Mouse (Mus musculus) MEL (cell line): ENCODE results near the gene Aldh5a1. TPM values are rescaled to one million over a fixed set of nuclear protein-coding genes. Genes with fewer than 3 reads are reported as not detected.

ENCODE experiments used
- DNase-seq: peaks from one replicate; pipeline ENCODE4 v3.0.0; 2011; ENCODE audit warnings: low read depth, low spot score
- H3K27ac ChIP-seq: 2 replicates; pipeline ENCODE4 v1.5.1; 2012; ENCODE audit warnings: low read depth, mild to moderate bottlenecking, control low read depth, low read length, moderate library complexity; ENCODE audit not compliant: control insufficient read depth
- H3K27me3 ChIP-seq, 2 experiments: fragments of 150-350 bp in 1 of 2; sonication (generic) in 1 of 2; 2 replicates each; pipeline ENCODE4 v1.6.1; 2012; ENCODE audit warnings: low read length in 2 of 2, mild to moderate bottlenecking in 2 of 2, improper control_type of control experiment in 1 of 2, moderate library complexity in 1 of 2; ENCODE audit not compliant: insufficient read depth in 2 of 2, control insufficient read depth in 1 of 2
- H3K36me3 ChIP-seq, 2 experiments: 2 replicates each; pipeline ENCODE4 v1.6.1; 2012 to 2014; ENCODE audit warnings: low read length in 2 of 2, improper control_type of control experiment in 1 of 2, inconsistent platforms in 1 of 2, mild to moderate bottlenecking in 1 of 2; ENCODE audit not compliant: insufficient read depth in 2 of 2, control insufficient read depth in 1 of 2
- H3K4me1 ChIP-seq, 2 experiments: fragments of 150-350 bp in 1 of 2; sonication (generic) in 1 of 2; 2 replicates each; pipeline ENCODE4 v1.6.1; 2012; ENCODE audit warnings: low read length in 2 of 2, improper control_type of control experiment in 1 of 2, mild to moderate bottlenecking in 1 of 2; ENCODE audit not compliant: insufficient read depth in 2 of 2, control insufficient read depth in 1 of 2
- H3K4me3 ChIP-seq, 2 experiments: fragments of 150-350 bp in 1 of 2; sonication (generic) in 1 of 2; 2 replicates each; pipeline ENCODE4 v1.5.1; 2012; ENCODE audit warnings: low read depth in 2 of 2, low read length in 2 of 2, mild to moderate bottlenecking in 2 of 2, moderate library complexity in 2 of 2, control low read depth in 1 of 2, improper control_type of control experiment in 1 of 2; ENCODE audit not compliant: control insufficient read depth in 1 of 2, insufficient read depth in 1 of 2
- H3K79me2 ChIP-seq: 2 replicates; pipeline ENCODE4 v1.6.1; 2012; ENCODE audit warnings: mild to moderate bottlenecking, low read length, moderate library complexity; ENCODE audit not compliant: control insufficient read depth, poor library complexity, insufficient read depth
- H3K9ac ChIP-seq: 2 replicates; pipeline ENCODE4 v1.6.1; 2012; ENCODE audit warnings: low read depth, mild to moderate bottlenecking, control low read depth, low read length, moderate library complexity; ENCODE audit not compliant: control insufficient read depth, poor library complexity, severe bottlenecking
- H3K9me3 ChIP-seq: fragments of 150-350 bp; sonication (generic); replicated peaks from 2 replicates; pipeline ENCODE4 v1.6.1; 2012; ENCODE audit warnings: mild to moderate bottlenecking, low read length, improper control_type of control experiment, moderate library complexity; ENCODE audit not compliant: insufficient read depth
- BHLHE40 ChIP-seq: IDR thresholded peaks from 2 replicates; pipeline ENCODE4 v1.6.1; 2012; ENCODE audit warnings: low read depth, mild to moderate bottlenecking, inconsistent platforms, low read length, improper control_type of control experiment, borderline replicate concordance
- CHD2 ChIP-seq: IDR thresholded peaks from 2 replicates; pipeline ENCODE4 v1.6.1; 2011; ENCODE audit warnings: low read length, improper control_type of control experiment
- CTCF ChIP-seq, 3 experiments: IDR thresholded peaks in 2 of 3; conservative IDR thresholded peaks in 1 of 3; 2 replicates each; pipeline ENCODE4 v1.5.1; 2011 to 2012; ENCODE audit warnings: low read length in 3 of 3, low read depth in 2 of 3, mild to moderate bottlenecking in 2 of 3, improper control_type of control experiment in 1 of 3, inconsistent platforms in 1 of 3, mixed read lengths in 1 of 3, moderate library complexity in 1 of 3; ENCODE audit not compliant: control insufficient read depth in 1 of 3, insufficient read depth in 1 of 3, poor library complexity in 1 of 3, severe bottlenecking in 1 of 3
- E2F4 ChIP-seq: IDR thresholded peaks from 2 replicates; pipeline ENCODE4 v1.6.1; 2011; ENCODE audit warnings: low read depth, low read length, improper control_type of control experiment, borderline replicate concordance
- EP300 ChIP-seq, 2 experiments: IDR thresholded peaks; 2 replicates each; pipeline ENCODE4 v1.6.1; 2011; ENCODE audit warnings: improper control_type of control experiment in 2 of 2, low read length in 2 of 2, low read depth in 1 of 2, mild to moderate bottlenecking in 1 of 2
- ETS1 ChIP-seq: IDR thresholded peaks from 2 replicates; pipeline ENCODE4 v1.6.1; 2012; ENCODE audit warnings: low read depth, mild to moderate bottlenecking, inconsistent platforms, low read length, improper control_type of control experiment, moderate library complexity
- GABPA ChIP-seq: IDR thresholded peaks from 2 replicates; pipeline ENCODE4 v1.6.1; 2012; ENCODE audit warnings: low read depth, mild to moderate bottlenecking, inconsistent platforms, low read length, improper control_type of control experiment, moderate library complexity
- HCFC1 ChIP-seq: IDR thresholded peaks from 2 replicates; pipeline ENCODE4 v1.6.1; 2012; ENCODE audit warnings: low read depth, mild to moderate bottlenecking, inconsistent platforms, low read length, improper control_type of control experiment, moderate library complexity
- MAX ChIP-seq: IDR thresholded peaks from 2 replicates; pipeline ENCODE4 v1.6.1; 2011; ENCODE audit warnings: low read length, improper control_type of control experiment
- MYB ChIP-seq: IDR thresholded peaks from 2 replicates; pipeline ENCODE4 v1.6.1; 2011; ENCODE audit warnings: mild to moderate bottlenecking, low read depth, low read length, improper control_type of control experiment
- MYC ChIP-seq: IDR thresholded peaks from 2 replicates; pipeline ENCODE4 v1.6.1; 2011; ENCODE audit warnings: low read depth, mild to moderate bottlenecking, low read length, improper control_type of control experiment, moderate library complexity
- POLR2A ChIP-seq, 2 experiments: IDR thresholded peaks; 2 replicates each; pipeline ENCODE4 v1.6.1; 2011 to 2012; ENCODE audit warnings: low read length in 2 of 2, mild to moderate bottlenecking in 2 of 2, control low read depth in 1 of 2, improper control_type of control experiment in 1 of 2, low read depth in 1 of 2, moderate library complexity in 1 of 2; ENCODE audit not compliant: control insufficient read depth in 1 of 2, insufficient read depth in 1 of 2, poor library complexity in 1 of 2
- RAD21 ChIP-seq: IDR thresholded peaks from 2 replicates; pipeline ENCODE4 v1.6.1; 2011; ENCODE audit warnings: mild to moderate bottlenecking, low read depth, low read length, improper control_type of control experiment
- SMC3 ChIP-seq: IDR thresholded peaks from 2 replicates; pipeline ENCODE4 v1.6.1; 2011; ENCODE audit warnings: low read depth, low read length, improper control_type of control experiment
- TAL1 ChIP-seq: IDR thresholded peaks from 2 replicates; pipeline ENCODE4 v1.6.1; 2012; ENCODE audit warnings: mild to moderate bottlenecking, inconsistent platforms, low read length, moderate library complexity, mixed read lengths
- ZC3H11A ChIP-seq: IDR thresholded peaks from 2 replicates; pipeline ENCODE4 v1.6.1; 2012; ENCODE audit warnings: low read depth, mild to moderate bottlenecking, inconsistent platforms, low read length, improper control_type of control experiment
- ZMIZ1 ChIP-seq: IDR thresholded peaks from 2 replicates; pipeline ENCODE4 v1.6.1; 2012; ENCODE audit warnings: low read depth, mild to moderate bottlenecking, inconsistent platforms, low read length, improper control_type of control experiment, moderate library complexity
- polyA plus RNA-seq, 2 experiments: library from polyadenylated mRNA; stranded (reverse) in 1 of 2; unstranded in 1 of 2; fragments of >175 nt in 1 of 2; fragments of >200 nt in 1 of 2; gene quantifications; 2 replicates each; pipeline versions ENCODE4 v1.2.1 to v1.2.4; 2012; ENCODE audit warnings: low replicate concordance in 2 of 2, low read depth in 1 of 2; ENCODE audit not compliant: insufficient read length in 2 of 2, insufficient read depth in 1 of 2, missing spikeins in 1 of 2
- total RNA-seq: library from RNA; depleted of rRNA; stranded (reverse); fragments of 300-350 nt; gene quantifications from 2 replicates; pipeline ENCODE4 v1.2.3, GENCODE M21; 2012; rRNA removed

Aldh5a1 gene
- total and polyA plus RNA-seq, 3 experiments, result 0.04 to 0.15 TPM; not detected in 1

GRCm38 (mm10) chr13:24861084-24861483, 76.4 kb downstream of the Aldh5a1 start:
- no peaks in the 10 kb centered on the region; a peak in 1 of 4 replicates for H3K27me3 ChIP-seq
- DNase-seq, result no peak
- H3K9ac ChIP-seq, result no peak overlapping the region
- no peaks in the 10 kb centered on the region for H3K79me2 ChIP-seq
- H3K4me3 ChIP-seq, result no peak overlapping the region
- H3K4me1 ChIP-seq, result no peaks in the 10 kb centered on the region
- no peaks in the 10 kb centered on the region for H3K9me3 ChIP-seq
- H3K36me3 ChIP-seq, result no peaks in the 10 kb centered on the region
- TF ChIP-seq CHD2 (no peak), ETS1 (no peak), MYC (no peak), MYB (no peak)
- TF ChIP-seq, all 39 proteins: peak for 0
- no peak overlapping the region for H3K27ac ChIP-seq

- Histone ChIP-seq H3K27ac (no peak overlapping the region), H3K27me3 (no peaks in the 10 kb centered on the region; a peak in 1 of 4 replicates), H3K36me3 (no peaks in the 10 kb centered on the region), H3K9ac (no peak overlapping the region), H3K4me3 (no peak overlapping the region), H3K79me2 (no peaks in the 10 kb centered on the region), H3K4me1 (no peaks in the 10 kb centered on the region), H3K9me3 (no peaks in the 10 kb centered on the region)
- no peak for TF ChIP-seq GABPA
- no peak for TF ChIP-seq TAL1
- no peak for TF ChIP-seq ZC3H11A
- TF ChIP-seq SMC3, result no peak
- no peak for TF ChIP-seq BHLHE40
- TF ChIP-seq RAD21, result no peak
- TF ChIP-seq MAX, result no peak
- no peak for TF ChIP-seq ZMIZ1
- TF ChIP-seq CTCF (IDR thresholded peaks at IDR 0.05 in 2 of 3, conservative IDR thresholded peaks at IDR 0.05 in 1 of 3; ENCODE audit: control insufficient read depth in 1 of 3, insufficient read depth in 1 of 3, low read depth in 2 of 3, low read length in 3 of 3, poor library complexity in 1 of 3, severe bottlenecking in 1 of 3), result no peak
- no peak for TF ChIP-seq HCFC1
- no peak for TF ChIP-seq ETS1
- no peak for TF ChIP-seq E2F4
- no peak for TF ChIP-seq POLR2A (IDR thresholded peaks at IDR 0.05; ENCODE audit: control insufficient read depth in 1 of 2, insufficient read depth in 1 of 2, low read depth in 1 of 2, low read length in 2 of 2, poor library complexity in 1 of 2)
- TF ChIP-seq EP300 (IDR thresholded peaks at IDR 0.05; ENCODE audit: low read depth in 1 of 2, low read length in 2 of 2), result no peak
- no peak for DNase-seq
Measured at GRCm38 (mm10) chr13:24859115-24859514, 78.3 kb downstream of the Aldh5a1 start.

Other genes with a start within 250 kb of the Aldh5a1 start
- gene Armh2, start 196.4 kb downstream of the Aldh5a1 start, total RNA-seq, result not detected in 2 replicates
- under 1 TPM in 1 of 2 experiments, not detected in 1; 0.19 TPM for gene Armh2, start 196.4 kb downstream of the Aldh5a1 start, polyA plus RNA-seq
- 119 and 127 TPM in 2 replicates for gene Gmnn, start 175.7 kb downstream of the Aldh5a1 start, total RNA-seq
- 100 to 1,000 TPM; 129 to 155 TPM for gene Gmnn, start 175.7 kb downstream of the Aldh5a1 start, polyA plus RNA-seq
- 32.7 and 39.5 TPM in 2 replicates for gene BC005537, start 136.0 kb downstream of the Aldh5a1 start, total RNA-seq
- gene BC005537, start 136.0 kb downstream of the Aldh5a1 start, polyA plus RNA-seq, result 10 to 100 TPM; 48.8 to 62.6 TPM
- gene Acot13, start 106.1 kb downstream of the Aldh5a1 start, total RNA-seq, result 45.7 and 51.8 TPM in 2 replicates
- 10 to 100 TPM in 1 of 2 experiments, not detected in 1; 57.3 TPM for gene Acot13, start 106.1 kb downstream of the Aldh5a1 start, polyA plus RNA-seq
- gene Tdp2, start 106.0 kb downstream of the Aldh5a1 start, total RNA-seq, result 33.1 and 36.9 TPM in 2 replicates
- 10 to 100 TPM in 1 of 2 experiments, not detected in 1; 45.3 TPM for gene Tdp2, start 106.0 kb downstream of the Aldh5a1 start, polyA plus RNA-seq
- gene D130043K22Rik, start 92.5 kb downstream of the Aldh5a1 start, total RNA-seq, result not detected in 2 replicates
- gene D130043K22Rik, start 92.5 kb downstream of the Aldh5a1 start, polyA plus RNA-seq, result not detected
- 0.56 and 0.92 TPM in 2 replicates for gene Gpld1, start 5.5 kb upstream of the Aldh5a1 start, total RNA-seq
- under 1 TPM in 1 of 2 experiments, not detected in 1; 0.03 TPM for gene Gpld1, start 5.5 kb upstream of the Aldh5a1 start, polyA plus RNA-seq
- 16.6 and 19.1 TPM in 2 replicates for gene Mrs2, start 82.7 kb upstream of the Aldh5a1 start, total RNA-seq
- 10 to 100 TPM in 1 of 2 experiments, not detected in 1; 45.4 TPM for gene Mrs2, start 82.7 kb upstream of the Aldh5a1 start, polyA plus RNA-seq
- gene Dcdc2a, start 118.3 kb upstream of the Aldh5a1 start, total RNA-seq, result not detected in 2 replicates
- not detected for gene Dcdc2a, start 118.3 kb upstream of the Aldh5a1 start, polyA plus RNA-seq